Mouse (Mus musculus): ENCODE measurements around the gene Fam171b. TPM values are rescaled to one million over a fixed set of nuclear protein-coding genes. Genes with fewer than 3 reads are reported as not detected.

Gene Fam171b
- polyA plus RNA-seq, 1 experiment, result 0.07 TPM

DNA sequence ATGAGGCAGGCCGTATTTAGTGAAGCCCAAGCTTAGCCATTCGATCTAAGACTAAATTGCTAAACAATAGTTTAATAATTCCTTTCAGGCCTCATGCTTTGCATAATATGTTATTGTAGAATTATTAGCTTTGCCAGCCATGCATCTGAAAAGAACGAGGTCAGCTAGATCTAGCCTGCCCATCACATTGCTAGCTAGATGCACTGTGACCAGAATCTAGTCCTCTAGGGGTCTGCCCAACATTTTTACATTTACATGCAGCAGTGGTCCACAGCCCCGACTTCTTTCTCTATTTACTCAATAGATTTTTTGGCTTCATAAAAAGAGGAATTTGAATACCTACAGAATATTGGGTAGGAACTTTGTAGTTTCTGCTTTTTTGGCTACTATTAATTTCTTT is 20.3 kb upstream of the Fam171b start:
- DNase-seq (ENCODE audit: low read depth in 1 of 2, low spot score in 2 of 2), result no peak
- Histone ChIP-seq H3K4me3 (ENCODE audit: extremely low read depth, insufficient read depth, insufficient read length) (no peak overlapping the region), H3K4me1 (ENCODE audit: control insufficient read depth, insufficient read depth, insufficient read length) (no peaks in the 10 kb centered on the region), H3K27ac (ENCODE audit: insufficient read depth, low read length) (no peak overlapping the region), H3K36me3 (ENCODE audit: control insufficient read depth, insufficient read depth, low read length) (peaks cover 32% of the 10 kb centered on the region), H3K27me3 (ENCODE audit: control insufficient read depth, insufficient read depth, low read length) (no peaks in the 10 kb centered on the region)
- no peak for TF ChIP-seq POLR2A (IDR thresholded peaks at IDR 0.05; ENCODE audit: low read depth, low read length)
- no peak for TF ChIP-seq CTCF (IDR thresholded peaks at IDR 0.05; ENCODE audit: extremely low read depth, insufficient read depth, insufficient read length, insufficient replicate concordance)
- WGBS, result 93% methylated on average over 4 of the region's 4 CpGs

DNA sequence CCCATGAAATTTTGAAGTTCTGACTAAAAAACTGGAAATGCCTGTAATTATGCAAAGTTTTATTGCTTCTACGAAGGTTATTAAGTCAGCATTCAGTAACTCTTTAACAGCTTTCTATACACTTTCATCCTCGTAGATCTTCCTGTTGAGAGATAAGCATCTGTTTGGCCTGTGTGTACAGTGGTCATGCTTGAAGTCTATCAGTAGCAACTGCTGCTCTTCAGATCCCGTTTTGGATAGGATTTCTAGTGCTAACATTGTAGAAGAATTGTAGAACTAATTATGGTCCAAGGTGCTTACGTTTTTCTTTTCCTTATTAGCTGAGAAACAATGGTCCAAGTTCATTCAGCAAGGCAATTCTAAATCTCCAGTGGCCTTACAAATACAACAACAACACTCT is 16.7 kb upstream of the Fam171b start:
- H3K4me3 ChIP-seq (ENCODE audit: extremely low read depth, insufficient read depth, insufficient read length), result no peak overlapping the region
- DNase-seq (ENCODE audit: low read depth in 1 of 2, low spot score in 2 of 2), result no peak
- no peaks in the 10 kb centered on the region for H3K4me1 ChIP-seq (ENCODE audit: control insufficient read depth, insufficient read depth, insufficient read length)
- H3K36me3 ChIP-seq (ENCODE audit: control insufficient read depth, insufficient read depth, low read length), result peaks cover 37% of the 10 kb centered on the region
- H3K27ac ChIP-seq (ENCODE audit: insufficient read depth, low read length), result no peak overlapping the region
- TF ChIP-seq CTCF (IDR thresholded peaks at IDR 0.05; ENCODE audit: extremely low read depth, insufficient read depth, insufficient read length, insufficient replicate concordance) (no peak), POLR2A (IDR thresholded peaks at IDR 0.05; ENCODE audit: low read depth, low read length) (no peak)
- WGBS, result 76% methylated on average over 4 of the region's 4 CpGs
- H3K27me3 ChIP-seq (ENCODE audit: control insufficient read depth, insufficient read depth, low read length), result no peaks in the 10 kb centered on the region

DNA sequence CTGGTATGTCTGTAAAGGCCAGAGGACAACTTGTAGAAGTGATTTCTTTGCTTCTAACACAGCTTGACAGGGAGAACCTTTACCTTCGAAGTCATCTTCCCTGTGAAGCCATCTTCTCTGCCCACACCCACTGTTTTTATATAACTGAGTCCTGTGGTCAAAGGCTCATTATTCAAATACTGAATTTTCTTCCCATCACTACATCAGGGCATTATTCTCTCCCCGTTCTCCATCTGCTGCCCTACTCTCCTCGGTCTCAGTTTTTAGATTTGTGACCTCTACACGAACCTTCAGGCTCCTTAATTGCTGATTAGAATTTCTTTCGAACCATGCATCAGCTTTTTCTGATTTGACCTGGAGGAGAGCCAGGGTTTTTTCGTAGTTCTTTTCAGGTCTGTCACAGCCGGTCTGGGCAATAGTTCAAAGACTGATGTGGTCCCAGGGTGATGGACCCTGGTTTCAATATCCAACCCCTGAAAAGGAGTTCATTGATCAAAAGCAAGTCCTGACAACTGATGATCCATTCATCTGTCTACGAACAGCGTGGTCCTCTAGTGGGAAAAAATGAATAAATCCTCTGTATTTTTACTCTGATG is 14.4 kb upstream of the Fam171b start:
- Histone ChIP-seq H3K27ac (ENCODE audit: insufficient read depth, low read length) (no peak overlapping the region), H3K36me3 (ENCODE audit: control insufficient read depth, insufficient read depth, low read length) (peaks cover 44% of the 10 kb centered on the region), H3K27me3 (ENCODE audit: control insufficient read depth, insufficient read depth, low read length) (no peaks in the 10 kb centered on the region), H3K4me1 (ENCODE audit: control insufficient read depth, insufficient read depth, insufficient read length) (no peaks in the 10 kb centered on the region), H3K4me3 (ENCODE audit: extremely low read depth, insufficient read depth, insufficient read length) (no peak overlapping the region)
- TF ChIP-seq POLR2A (IDR thresholded peaks at IDR 0.05; ENCODE audit: low read depth, low read length) (no peak), CTCF (IDR thresholded peaks at IDR 0.05; ENCODE audit: extremely low read depth, insufficient read depth, insufficient read length, insufficient replicate concordance) (no peak)
- DNase-seq (ENCODE audit: low read depth in 1 of 2, low spot score in 2 of 2), result no peak
- WGBS, result 90% methylated on average over 9 of the region's 9 CpGs

- Histone ChIP-seq H3K27me3 (ENCODE audit: control insufficient read depth, insufficient read depth, low read length) (peaks cover 7% of the 10 kb centered on the region), H3K4me3 (ENCODE audit: extremely low read depth, insufficient read depth, insufficient read length) (no peak overlapping the region)
Observed at GRCm38 (mm10) chr2:83813273-83813892, 947 bp downstream of the Fam171b start.

DNA sequence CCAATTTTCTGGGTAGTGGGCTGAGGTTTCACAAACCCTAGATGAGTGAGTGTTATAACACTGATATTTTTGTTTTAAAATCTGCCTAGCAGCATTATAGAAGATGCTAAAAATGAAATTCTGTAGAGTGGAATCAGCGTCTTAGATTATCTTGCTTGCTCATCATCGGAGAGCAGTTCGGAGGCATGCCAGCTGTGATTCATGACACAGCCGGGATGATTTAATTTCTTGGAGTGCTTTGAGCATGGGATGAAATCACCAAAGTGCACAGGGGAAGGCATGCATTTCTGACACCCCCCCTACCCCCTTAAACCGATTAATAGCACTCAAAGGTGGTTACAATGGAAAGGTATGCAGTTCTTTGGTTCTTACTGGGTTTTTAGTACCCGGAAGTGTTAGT is 1.6 kb downstream of the Fam171b start:
- Histone ChIP-seq H3K4me1 (ENCODE audit: control insufficient read depth, insufficient read depth, insufficient read length) (peaks cover 6% of the 10 kb centered on the region; the same call in 1 of the 2 replicates), H3K27me3 (ENCODE audit: control insufficient read depth, insufficient read depth, low read length) (peaks cover 7% of the 10 kb centered on the region), H3K4me3 (ENCODE audit: extremely low read depth, insufficient read depth, insufficient read length) (no peak overlapping the region), H3K36me3 (ENCODE audit: control insufficient read depth, insufficient read depth, low read length) (no peaks in the 10 kb centered on the region), H3K27ac (ENCODE audit: insufficient read depth, low read length) (no peak overlapping the region)
- DNase-seq (ENCODE audit: low read depth in 1 of 2, low spot score in 2 of 2), result no peak
- 74% methylated on average over 6 of the region's 6 CpGs for WGBS
- TF ChIP-seq POLR2A (IDR thresholded peaks at IDR 0.05; ENCODE audit: low read depth, low read length) (no peak), CTCF (IDR thresholded peaks at IDR 0.05; ENCODE audit: extremely low read depth, insufficient read depth, insufficient read length, insufficient replicate concordance) (no peak)

More at GRCm38 (mm10) chr2:83813273-83813892, 947 bp downstream of the Fam171b start:
- no peak for DNase-seq (ENCODE audit: low read depth in 1 of 2, low spot score in 2 of 2)
- TF ChIP-seq POLR2A (IDR thresholded peaks at IDR 0.05; ENCODE audit: low read depth, low read length), result no peak
- TF ChIP-seq CTCF (IDR thresholded peaks at IDR 0.05; ENCODE audit: extremely low read depth, insufficient read depth, insufficient read length, insufficient replicate concordance), result no peak
- H3K36me3 ChIP-seq (ENCODE audit: control insufficient read depth, insufficient read depth, low read length), result no peaks in the 10 kb centered on the region
- H3K4me1 ChIP-seq (ENCODE audit: control insufficient read depth, insufficient read depth, insufficient read length), result peaks cover 6% of the 10 kb centered on the region; the same call in 1 of the 2 replicates
- H3K27ac ChIP-seq (ENCODE audit: insufficient read depth, low read length), result no peak overlapping the region
- 33% methylated on average over 10 of the region's 10 CpGs for WGBS

GRCm38 (mm10) chr2:83816147-83816546 is 3.7 kb downstream of the Fam171b start:
- 82% methylated on average over 6 of the region's 6 CpGs for WGBS
- H3K27me3 ChIP-seq (ENCODE audit: control insufficient read depth, insufficient read depth, low read length), result peaks cover 7% of the 10 kb centered on the region
- H3K27ac ChIP-seq (ENCODE audit: insufficient read depth, low read length), result no peak overlapping the region
- TF ChIP-seq CTCF (IDR thresholded peaks at IDR 0.05; ENCODE audit: extremely low read depth, insufficient read depth, insufficient read length, insufficient replicate concordance), result no peak
- TF ChIP-seq POLR2A (IDR thresholded peaks at IDR 0.05; ENCODE audit: low read depth, low read length), result no peak
- no peak overlapping the region for H3K4me3 ChIP-seq (ENCODE audit: extremely low read depth, insufficient read depth, insufficient read length)
- DNase-seq (ENCODE audit: low read depth in 1 of 2, low spot score in 2 of 2), result no peak
- no peaks in the 10 kb centered on the region for H3K36me3 ChIP-seq (ENCODE audit: control insufficient read depth, insufficient read depth, low read length)
- peaks cover 6% of the 10 kb centered on the region; the same call in 1 of the 2 replicates for H3K4me1 ChIP-seq (ENCODE audit: control insufficient read depth, insufficient read depth, insufficient read length)

DNA sequence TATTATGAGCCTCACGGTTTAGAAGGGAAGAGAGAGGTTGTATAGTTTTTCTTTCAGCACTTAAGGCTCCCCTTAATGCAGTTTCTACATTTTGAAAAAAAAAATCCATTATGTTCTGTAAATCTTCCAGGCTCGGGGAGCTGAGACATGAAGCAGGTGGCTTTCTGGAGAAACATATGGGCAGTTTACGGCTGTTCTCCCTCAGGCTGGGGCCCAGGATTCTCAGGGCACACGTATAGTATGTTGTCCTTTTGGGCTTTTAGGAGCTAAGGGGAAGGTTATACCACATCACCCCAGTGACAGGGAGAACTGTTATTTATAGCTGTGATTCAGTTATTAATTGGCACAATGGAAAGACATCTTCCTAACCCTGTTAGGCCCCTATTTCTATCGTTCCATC is 12.7 kb downstream of the Fam171b start:
- Histone ChIP-seq H3K27ac (ENCODE audit: insufficient read depth, low read length) (no peak overlapping the region), H3K36me3 (ENCODE audit: control insufficient read depth, insufficient read depth, low read length) (no peaks in the 10 kb centered on the region), H3K27me3 (ENCODE audit: control insufficient read depth, insufficient read depth, low read length) (no peaks in the 10 kb centered on the region), H3K4me1 (ENCODE audit: control insufficient read depth, insufficient read depth, insufficient read length) (no peaks in the 10 kb centered on the region), H3K4me3 (ENCODE audit: extremely low read depth, insufficient read depth, insufficient read length) (no peak overlapping the region)
- no peak for DNase-seq (ENCODE audit: low read depth in 1 of 2, low spot score in 2 of 2)
- TF ChIP-seq POLR2A (IDR thresholded peaks at IDR 0.05; ENCODE audit: low read depth, low read length) (no peak), CTCF (IDR thresholded peaks at IDR 0.05; ENCODE audit: extremely low read depth, insufficient read depth, insufficient read length, insufficient replicate concordance) (no peak)
- WGBS, result 85% methylated on average over 5 of the region's 5 CpGs

Data from spleen, adult 2 months (tissue).